Mouse (Mus musculus) lung, postnatal 0 days (tissue): ENCODE data around the gene Mapk1ip1l.
A peak's percentile ranks its signal among the peaks of the same experiment; 100 is the strongest.

Source experiments
- CTCF ChIP-seq: IDR thresholded peaks from 2 replicates; pipeline ENCODE4 v1.5.1; 2016; ENCODE audit warnings: antibody characterized with exemption, mild to moderate bottlenecking
- EP300 ChIP-seq: IDR thresholded peaks from 2 replicates; pipeline ENCODE4 v1.6.1; 2016; ENCODE audit warnings: antibody characterized with exemption, mild to moderate bottlenecking, control low read depth

- TF ChIP-seq CTCF (peak; percentile 98), EP300 (peak; percentile 44; the same call in 1 of the 2 replicates)
These were observed at the start of gene Mapk1ip1l for GRCm38 (mm10) chr14:47297785-47298407.
